Mouse (Mus musculus) hindbrain, embryonic 14.5 days (tissue): ENCODE results near the gene Ralb. TPM values are rescaled to one million over a fixed set of nuclear protein-coding genes. Genes with fewer than 3 reads are reported as not detected.

Experiments
- ATAC-seq: fragments of 200-750 bp; cut with Nextera tagmentation; 2 replicates; pipeline ENCODE4 v1.8.0; 2017; ENCODE audit warnings: moderate number of reproducible peaks, mild to moderate bottlenecking, moderate TSS enrichment, moderate library complexity; ENCODE audit not compliant: low FRiP score
- DNase-seq: peaks from one replicate; pipeline ENCODE4 v3.0.0-alpha.2; 2015; ENCODE audit warnings: low spot score
- H3K27ac ChIP-seq: fragments of 300-500 bp; sonication (generic); 2 replicates; pipeline ENCODE4 v1.5.1; 2014; ENCODE audit warnings: mild to moderate bottlenecking, moderate library complexity
- H3K27me3 ChIP-seq: fragments of 300-500 bp; sonication (generic); 2 replicates; pipeline ENCODE4 v1.6.1; 2014; ENCODE audit warnings: mild to moderate bottlenecking, low read length, mixed read lengths; ENCODE audit not compliant: control insufficient read depth, insufficient read depth
- H3K36me3 ChIP-seq: fragments of 300-500 bp; sonication (generic); replicated peaks from 2 replicates; pipeline ENCODE4 v1.6.1; 2014; ENCODE audit not compliant: control insufficient read depth, insufficient read depth
- H3K4me1 ChIP-seq: fragments of 300-500 bp; sonication (generic); replicated peaks from 2 replicates; pipeline ENCODE4 v1.6.1; 2014; ENCODE audit warnings: antibody characterized with exemption, low read length, mixed read lengths; ENCODE audit not compliant: control insufficient read depth, insufficient read depth
- H3K4me2 ChIP-seq: fragments of 300-500 bp; sonication (generic); replicated peaks from 2 replicates; pipeline ENCODE4 v1.6.1; 2014; ENCODE audit warnings: mild to moderate bottlenecking, moderate library complexity
- H3K4me3 ChIP-seq: fragments of 300-500 bp; sonication (generic); replicated peaks from 2 replicates; pipeline ENCODE4 v1.5.1; 2014; ENCODE audit warnings: mild to moderate bottlenecking, low read length
- H3K9ac ChIP-seq: fragments of 300-500 bp; sonication (generic); 2 replicates; pipeline ENCODE4 v1.6.1; 2014
- H3K9me3 ChIP-seq: fragments of 300-500 bp; sonication (generic); 2 replicates; pipeline ENCODE4 v1.6.1; 2016; ENCODE audit warnings: low read length; ENCODE audit not compliant: control insufficient read depth
- WGBS: fragments of 180-500 bp; shearing (Covaris S2); extraction: QIAGEN DNeasy Blood & Tissue Kit; methylation state at CpG from one replicate; pipeline ENCODE4 v1.1.7; 2014; 5-methylcytosine and 5-hydroxymethylcytosine counted together
- polyA plus RNA-seq: library from polyadenylated mRNA; unstranded; fragments of >200 nt; fragmentation: Nextera tagmentation; extraction: Ambion mirVana; gene quantifications from 2 replicates; pipeline ENCODE4 v1.2.1, GENCODE M21; 2014

Gene Ralb
- polyA plus RNA-seq, 1 experiment from 2014 or later = 57.5 TPM

- ATAC-seq (no peak), DNase-seq (no peak)
- Histone ChIP-seq H3K9me3 (no peaks in the 10 kb centered on the region), H3K4me2 (no peak overlapping the region), H3K4me1 (no peaks in the 10 kb centered on the region; the same call in 1 of the 2 replicates), H3K27me3 (no peaks in the 10 kb centered on the region), H3K27ac (no peak overlapping the region), H3K9ac (no peak overlapping the region), H3K36me3 (no peaks in the 10 kb centered on the region), H3K4me3 (no peak overlapping the region)
- WGBS = 83% methylated on average over 7 of the region's 7 CpGs
Observed at GRCm38 (mm10) chr1:119490765-119491164, 13.8 kb downstream of the Ralb start.

- Histone ChIP-seq H3K36me3 (no peaks in the 10 kb centered on the region), H3K4me3 (no peak overlapping the region), H3K27ac (no peak overlapping the region), H3K4me2 (no peak overlapping the region), H3K27me3 (no peaks in the 10 kb centered on the region), H3K9me3 (no peaks in the 10 kb centered on the region), H3K4me1 (no peaks in the 10 kb centered on the region; the same call in 1 of the 2 replicates), H3K9ac (no peak overlapping the region)
- no peak for ATAC-seq
- 68% methylated on average over 10 of the region's 10 CpGs for WGBS
- no peak for DNase-seq
Observed at GRCm38 (mm10) chr1:119487917-119488590, 16.5 kb downstream of the Ralb start.

GRCm38 (mm10) chr1:119485825-119486224 lies 18.8 kb downstream of the Ralb start:
- DNase-seq (no peak), ATAC-seq (no peak)
- 13% methylated on average over 2 of the region's 2 CpGs for WGBS
- Histone ChIP-seq H3K4me3 (no peak overlapping the region), H3K27me3 (no peaks in the 10 kb centered on the region), H3K4me1 (no peaks in the 10 kb centered on the region; the same call in 1 of the 2 replicates), H3K9ac (no peak overlapping the region), H3K4me2 (no peak overlapping the region), H3K27ac (no peak overlapping the region), H3K9me3 (no peaks in the 10 kb centered on the region), H3K36me3 (no peaks in the 10 kb centered on the region)

- ATAC-seq (no peak), DNase-seq (no peak)
- no peak overlapping the region for H3K4me2 ChIP-seq
- H3K4me1 ChIP-seq = no peaks in the 10 kb centered on the region; the same call in 1 of the 2 replicates
- no peak overlapping the region for H3K4me3 ChIP-seq
- no peaks in the 10 kb centered on the region for H3K9me3 ChIP-seq
- no peaks in the 10 kb centered on the region for H3K36me3 ChIP-seq
- H3K27me3 ChIP-seq = no peaks in the 10 kb centered on the region
- H3K27ac ChIP-seq = no peak overlapping the region
- WGBS = 51% methylated on average over 3 of the region's 3 CpGs
- no peak overlapping the region for H3K9ac ChIP-seq
Observed at GRCm38 (mm10) chr1:119484457-119484856, 20.1 kb downstream of the Ralb start.

GRCm38 (mm10) chr1:119482891-119483290 lies 21.7 kb downstream of the Ralb start:
- no peaks in the 10 kb centered on the region for H3K27me3 ChIP-seq
- ATAC-seq (no peak), DNase-seq (no peak)
- H3K36me3 ChIP-seq = no peaks in the 10 kb centered on the region
- WGBS = 47% methylated on average over 3 of the region's 3 CpGs
- H3K4me2 ChIP-seq = no peak overlapping the region
- H3K4me3 ChIP-seq = no peak overlapping the region
- H3K9me3 ChIP-seq = no peaks in the 10 kb centered on the region
- H3K4me1 ChIP-seq = no peaks in the 10 kb centered on the region; the same call in 1 of the 2 replicates
- no peak overlapping the region for H3K27ac ChIP-seq
- H3K9ac ChIP-seq = no peak overlapping the region

GRCm38 (mm10) chr1:119481205-119481932 lies 23.2 kb downstream of the Ralb start:
- no peaks in the 10 kb centered on the region for H3K27me3 ChIP-seq
- no peak overlapping the region for H3K27ac ChIP-seq
- no peaks in the 10 kb centered on the region for H3K4me1 ChIP-seq
- no peak overlapping the region for H3K4me3 ChIP-seq
- H3K4me2 ChIP-seq = no peak overlapping the region
- DNase-seq = no peak
- no peak overlapping the region for H3K9ac ChIP-seq
- 96% methylated on average over 7 of the region's 7 CpGs for WGBS
- no peaks in the 10 kb centered on the region for H3K9me3 ChIP-seq
- ATAC-seq = no peak
- H3K36me3 ChIP-seq = peaks cover 6% of the 10 kb centered on the region; the same call in 1 of the 2 replicates

GRCm38 (mm10) chr1:119480678-119481077 lies 23.9 kb downstream of the Ralb start:
- ATAC-seq (no peak), DNase-seq (no peak)
- H3K27ac ChIP-seq = no peak overlapping the region
- H3K4me2 ChIP-seq = no peak overlapping the region
- no peaks in the 10 kb centered on the region for H3K4me1 ChIP-seq
- WGBS = 97% methylated on average over 8 of the region's 8 CpGs
- no peaks in the 10 kb centered on the region for H3K9me3 ChIP-seq
- no peaks in the 10 kb centered on the region for H3K27me3 ChIP-seq
- no peak overlapping the region for H3K9ac ChIP-seq
- no peak overlapping the region for H3K4me3 ChIP-seq
- H3K36me3 ChIP-seq = peaks cover 9% of the 10 kb centered on the region; the same call in 1 of the 2 replicates

- no peak overlapping the region for H3K4me2 ChIP-seq
- H3K9ac ChIP-seq = no peak overlapping the region
- no peaks in the 10 kb centered on the region for H3K9me3 ChIP-seq
- WGBS = 87% methylated on average over 4 of the region's 4 CpGs
- no peak overlapping the region for H3K27ac ChIP-seq
- no peaks in the 10 kb centered on the region for H3K27me3 ChIP-seq
- no peaks in the 10 kb centered on the region for H3K4me1 ChIP-seq
- ATAC-seq (no peak), DNase-seq (no peak)
- H3K36me3 ChIP-seq = peaks cover 18% of the 10 kb centered on the region
- no peak overlapping the region for H3K4me3 ChIP-seq
Observed at GRCm38 (mm10) chr1:119479641-119480040, 25.0 kb downstream of the Ralb start.

GRCm38 (mm10) chr1:119476905-119477353 lies 27.7 kb downstream of the Ralb start:
- DNase-seq (no peak), ATAC-seq (no peak)
- no peak overlapping the region for H3K27ac ChIP-seq
- no peak overlapping the region for H3K4me2 ChIP-seq
- H3K4me3 ChIP-seq = no peak overlapping the region
- no peaks in the 10 kb centered on the region for H3K9me3 ChIP-seq
- no peaks in the 10 kb centered on the region for H3K27me3 ChIP-seq
- H3K4me1 ChIP-seq = peaks cover 2% of the 10 kb centered on the region; the same call in 1 of the 2 replicates
- peaks cover 26% of the 10 kb centered on the region for H3K36me3 ChIP-seq
- no peak overlapping the region for H3K9ac ChIP-seq
- WGBS = 88% methylated on average over 7 of the region's 7 CpGs
